Mouse (Mus musculus): ENCODE results near the gene Gpc2. TPM values are rescaled to one million over a fixed set of nuclear protein-coding genes. Genes with fewer than 3 reads are reported as not detected.
A peak's percentile ranks its signal among the peaks of the same experiment; 100 is the strongest.

Gpc2 gene
- total RNA-seq (2014; rRNA removed) (134 and 154 TPM in 2 replicates), polyA plus RNA-seq (2015; fragmentation: Nextera tagmentation; extraction: Ambion mirVana) (50.5 and 50.7 TPM in 2 replicates)

DNA sequence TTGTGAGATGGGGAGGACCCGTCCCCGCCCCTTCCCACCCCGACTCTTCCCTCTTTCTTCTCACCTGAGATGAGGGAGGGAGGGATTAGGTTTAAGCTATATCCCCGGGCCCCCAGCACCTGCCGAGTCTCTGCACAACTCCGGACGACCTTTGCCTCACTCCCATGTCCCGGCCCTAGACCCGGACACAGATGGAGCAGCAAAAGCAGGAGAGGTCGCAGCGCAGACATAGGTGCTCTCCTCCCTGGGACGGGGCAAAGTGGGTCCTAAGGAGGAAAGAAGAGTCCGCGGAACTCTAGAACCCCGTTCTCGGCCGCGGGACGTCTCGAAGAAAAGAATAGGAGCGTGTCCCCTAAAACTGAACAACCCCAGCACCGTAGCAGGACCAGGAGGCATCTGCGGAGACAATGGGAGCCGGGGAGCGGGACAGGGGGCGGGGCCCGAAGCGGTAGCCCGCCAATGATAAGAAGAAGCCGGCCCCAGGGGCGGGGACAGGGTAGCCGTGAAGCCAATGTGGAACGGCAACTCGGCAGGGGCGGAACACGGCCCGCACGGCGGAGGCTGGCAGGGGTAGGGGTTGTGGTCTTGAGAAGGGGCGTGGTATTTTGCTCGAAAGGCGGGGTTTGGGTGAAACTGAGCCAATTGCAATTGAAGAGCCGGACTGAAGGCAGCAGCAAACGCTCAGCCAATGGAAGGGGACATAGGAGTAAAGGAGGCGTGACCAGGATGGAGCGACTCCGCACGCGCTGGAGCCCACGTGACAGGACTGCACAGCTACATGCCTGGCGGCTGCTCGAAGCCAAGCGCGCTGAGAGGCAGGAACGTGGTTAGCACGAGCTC, at the start of gene Gpc2, which contains the start of the genes Gm43720 and Stag3:
Gpc2 (minus strand) TSS at position 421 of the 840 bp plus-strand sequence.
Gm43720 (minus strand) TSS at position 374 of the 840 bp plus-strand sequence.
Stag3 (plus strand) TSS at position 656 of the 840 bp plus-strand sequence.
- H3K4me1 ChIP-seq (ENCODE audit: insufficient read depth, low read length), result no peaks in the 10 kb centered on the region; the same call in 1 of the 2 replicates
- H3K4me3 ChIP-seq (ENCODE audit: low read depth, low read length), result peak within 1 kb of the TSS; percentile 58
- H3K36me3 ChIP-seq (ENCODE audit: insufficient read depth, low read length), result no peaks in the 10 kb centered on the region; the same call in 1 of the 2 replicates
- TF ChIP-seq CTCF (IDR thresholded peaks at IDR 0.05), result no peak
- 0 out of 2 replicates have a peak within 1 kb of the TSS, but pooled peaks have one; percentile 19 for H3K27ac ChIP-seq (ENCODE audit: low read depth, low read length)
- peak; percentile 99 for DNase-seq (ENCODE audit: low spot score)
- WGBS, result under 1% methylated on average over 55 of the region's 56 CpGs
- H3K27me3 ChIP-seq (ENCODE audit: insufficient read depth, low read length), result no peaks in the 10 kb centered on the region
- H3K4me2 ChIP-seq (ENCODE audit: low read depth, low read length, poor library complexity, severe bottlenecking), result peak within 1 kb of the TSS; percentile 66
- H3K9ac ChIP-seq (replicated peaks; ENCODE audit: low read length, poor library complexity, severe bottlenecking), result peak within 1 kb of the TSS; percentile 64
- no peaks in the 10 kb centered on the region for H3K9me3 ChIP-seq (ENCODE audit: low read length)
- peak; percentile 98 for ATAC-seq (ENCODE audit: low FRiP score)

DNA sequence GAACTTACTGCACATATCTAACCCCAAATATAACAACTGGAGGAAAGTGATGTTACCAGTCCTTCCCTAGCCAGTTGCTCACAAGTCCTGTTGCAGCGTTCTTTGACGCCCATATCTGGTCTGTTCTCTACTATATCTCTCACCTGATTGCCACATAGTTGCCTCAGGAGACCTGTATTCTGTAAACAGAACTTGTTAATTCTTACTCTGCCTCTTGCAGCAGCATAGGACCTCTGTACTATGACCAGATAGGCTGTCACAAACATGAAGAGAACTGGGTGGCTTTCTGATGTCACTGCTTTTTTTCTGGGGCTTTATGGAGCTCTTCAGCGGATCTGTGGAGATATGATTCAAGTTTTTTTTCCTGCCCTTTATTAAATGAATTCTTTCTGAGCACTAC, 33.0 kb upstream of the Gpc2 start:
- ATAC-seq (ENCODE audit: low FRiP score), result no peak
- no peak for TF ChIP-seq CTCF (IDR thresholded peaks at IDR 0.05)
- WGBS, result 81% methylated on average over 3 of the region's 3 CpGs
- no peaks in the 10 kb centered on the region for H3K4me1 ChIP-seq (ENCODE audit: insufficient read depth, low read length)
- H3K4me3 ChIP-seq (ENCODE audit: low read depth, low read length), result no peak overlapping the region
- no peak overlapping the region for H3K9ac ChIP-seq (replicated peaks; ENCODE audit: low read length, poor library complexity, severe bottlenecking)
- H3K27me3 ChIP-seq (ENCODE audit: insufficient read depth, low read length), result no peaks in the 10 kb centered on the region
- peaks cover 4% of the 10 kb centered on the region; the same call in 1 of the 2 replicates for H3K36me3 ChIP-seq (ENCODE audit: insufficient read depth, low read length)
- H3K9me3 ChIP-seq (ENCODE audit: low read length), result no peaks in the 10 kb centered on the region
- no peak overlapping the region for H3K27ac ChIP-seq (ENCODE audit: low read depth, low read length)
- H3K4me2 ChIP-seq (ENCODE audit: low read depth, low read length, poor library complexity, severe bottlenecking), result no peak overlapping the region
- DNase-seq (ENCODE audit: low spot score), result no peak

DNA sequence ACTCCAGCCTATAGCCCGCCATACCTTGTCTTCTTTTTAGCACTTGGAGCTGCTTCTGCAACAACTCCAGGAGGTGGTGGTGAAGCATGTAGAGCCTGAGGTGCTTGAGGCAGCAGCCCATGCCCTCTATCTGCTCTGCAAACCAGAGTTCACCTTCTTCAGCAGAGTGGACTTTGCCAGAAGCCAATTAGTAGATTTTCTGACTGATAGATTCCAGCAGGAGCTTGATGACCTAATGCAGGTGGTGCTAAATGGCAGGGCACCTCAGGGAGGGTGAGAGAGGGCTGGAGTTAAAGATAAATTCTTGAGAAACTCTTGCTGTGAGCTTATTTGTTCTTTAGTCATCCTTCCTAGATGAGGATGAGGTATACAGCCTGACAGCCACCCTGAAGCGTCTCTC, 19.8 kb upstream of the Gpc2 start:
- no peaks in the 10 kb centered on the region for H3K9me3 ChIP-seq (ENCODE audit: low read length)
- ATAC-seq (ENCODE audit: low FRiP score) (no peak), DNase-seq (ENCODE audit: low spot score) (no peak)
- H3K9ac ChIP-seq (replicated peaks; ENCODE audit: low read length, poor library complexity, severe bottlenecking), result no peak overlapping the region
- no peaks in the 10 kb centered on the region for H3K4me1 ChIP-seq (ENCODE audit: insufficient read depth, low read length)
- H3K4me2 ChIP-seq (ENCODE audit: low read depth, low read length, poor library complexity, severe bottlenecking), result no peak overlapping the region
- H3K36me3 ChIP-seq (ENCODE audit: insufficient read depth, low read length), result peaks cover 17% of the 10 kb centered on the region
- 94% methylated on average over 2 of the region's 2 CpGs for WGBS
- H3K27me3 ChIP-seq (ENCODE audit: insufficient read depth, low read length), result no peaks in the 10 kb centered on the region
- no peak for TF ChIP-seq CTCF (IDR thresholded peaks at IDR 0.05)
- H3K4me3 ChIP-seq (ENCODE audit: low read depth, low read length), result no peak overlapping the region
- no peak overlapping the region for H3K27ac ChIP-seq (ENCODE audit: low read depth, low read length)

DNA sequence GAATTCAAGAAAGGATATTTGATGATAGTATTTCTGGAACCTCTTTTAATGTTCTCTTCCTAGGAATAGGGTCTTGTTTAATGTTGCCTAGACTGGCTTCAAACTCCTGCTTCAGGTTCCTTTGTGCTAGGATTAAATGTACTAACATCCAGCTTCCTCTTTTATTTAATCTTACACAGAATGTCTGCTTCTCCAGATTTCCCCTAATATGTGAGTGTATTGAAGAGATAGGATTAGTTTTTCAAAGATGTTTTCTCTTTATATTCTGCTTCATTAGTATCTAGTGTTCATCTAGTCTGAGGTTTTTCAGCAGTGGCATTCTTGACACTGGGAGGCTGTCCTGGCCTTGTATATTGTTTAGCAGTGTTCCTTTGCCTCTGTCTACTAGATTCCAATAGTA, 14.4 kb upstream of the Gpc2 start:
- H3K27ac ChIP-seq (ENCODE audit: low read depth, low read length), result no peak overlapping the region
- H3K4me3 ChIP-seq (ENCODE audit: low read depth, low read length), result no peak overlapping the region
- no peaks in the 10 kb centered on the region for H3K4me1 ChIP-seq (ENCODE audit: insufficient read depth, low read length)
- ATAC-seq (ENCODE audit: low FRiP score), result no peak
- peaks cover 13% of the 10 kb centered on the region for H3K36me3 ChIP-seq (ENCODE audit: insufficient read depth, low read length)
- no peak for TF ChIP-seq CTCF (IDR thresholded peaks at IDR 0.05)
- H3K4me2 ChIP-seq (ENCODE audit: low read depth, low read length, poor library complexity, severe bottlenecking), result no peak overlapping the region
- no peaks in the 10 kb centered on the region for H3K27me3 ChIP-seq (ENCODE audit: insufficient read depth, low read length)
- H3K9me3 ChIP-seq (ENCODE audit: low read length), result no peaks in the 10 kb centered on the region
- DNase-seq (ENCODE audit: low spot score), result no peak
- H3K9ac ChIP-seq (replicated peaks; ENCODE audit: low read length, poor library complexity, severe bottlenecking), result no peak overlapping the region

DNA sequence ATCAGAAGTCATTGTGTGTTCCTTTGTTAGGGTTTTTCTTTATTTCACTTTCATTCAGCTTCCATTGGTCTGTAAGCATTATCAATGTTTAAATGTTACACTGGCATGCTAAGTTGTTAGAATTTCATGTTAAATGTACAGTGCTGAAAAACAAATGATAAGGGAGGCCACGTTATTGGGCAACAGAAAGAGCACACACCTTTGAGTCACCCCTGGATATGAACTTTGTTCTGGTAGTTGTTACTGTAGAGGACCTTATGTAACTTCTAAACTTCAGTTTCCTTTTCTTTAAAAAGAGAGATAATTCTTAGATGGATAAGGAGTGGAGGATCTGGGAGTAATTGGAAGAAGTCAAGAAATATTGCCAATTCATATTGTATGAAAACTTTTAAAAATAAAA, 11.8 kb upstream of the Gpc2 start:
- ATAC-seq (ENCODE audit: low FRiP score) (no peak), DNase-seq (ENCODE audit: low spot score) (no peak)
- Histone ChIP-seq H3K9me3 (ENCODE audit: low read length) (no peaks in the 10 kb centered on the region), H3K27me3 (ENCODE audit: insufficient read depth, low read length) (no peaks in the 10 kb centered on the region), H3K4me1 (ENCODE audit: insufficient read depth, low read length) (no peaks in the 10 kb centered on the region), H3K9ac (replicated peaks; ENCODE audit: low read length, poor library complexity, severe bottlenecking) (no peak overlapping the region), H3K36me3 (ENCODE audit: insufficient read depth, low read length) (peaks cover 7% of the 10 kb centered on the region), H3K27ac (ENCODE audit: low read depth, low read length) (no peak overlapping the region), H3K4me2 (ENCODE audit: low read depth, low read length, poor library complexity, severe bottlenecking) (no peak overlapping the region), H3K4me3 (ENCODE audit: low read depth, low read length) (no peak overlapping the region)
- TF ChIP-seq CTCF (IDR thresholded peaks at IDR 0.05), result no peak
- 81% methylated on average over 1 of the region's 1 CpGs for WGBS

DNA sequence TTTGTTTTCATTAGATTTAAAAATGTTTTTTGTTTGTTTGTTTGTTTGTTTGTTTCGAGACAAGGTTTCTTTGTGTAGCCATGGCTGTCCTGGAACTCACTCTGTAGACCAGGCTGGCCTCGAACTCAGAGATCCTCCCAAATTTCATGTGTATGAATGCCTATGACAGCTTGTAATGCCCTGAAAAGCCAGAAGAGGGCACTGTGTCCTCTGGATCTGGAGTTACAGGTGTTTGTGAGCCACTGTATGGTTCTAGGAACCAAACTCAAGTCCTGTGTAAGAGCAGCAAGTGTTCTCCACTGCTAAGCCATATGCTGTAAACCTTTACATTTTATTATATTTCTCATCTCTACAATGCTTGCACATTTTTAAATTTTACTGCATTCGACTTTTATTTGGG, 8.1 kb upstream of the Gpc2 start:
- H3K9ac ChIP-seq (replicated peaks; ENCODE audit: low read length, poor library complexity, severe bottlenecking), result no peak overlapping the region
- no peak overlapping the region for H3K4me3 ChIP-seq (ENCODE audit: low read depth, low read length)
- ATAC-seq (ENCODE audit: low FRiP score), result no peak
- WGBS, result 74% methylated on average over 3 of the region's 3 CpGs
- H3K4me1 ChIP-seq (ENCODE audit: insufficient read depth, low read length), result no peaks in the 10 kb centered on the region
- TF ChIP-seq CTCF (IDR thresholded peaks at IDR 0.05), result peak; percentile 38; the same call in 1 of the 2 replicates
- H3K36me3 ChIP-seq (ENCODE audit: insufficient read depth, low read length), result peaks cover 7% of the 10 kb centered on the region
- no peak overlapping the region for H3K27ac ChIP-seq (ENCODE audit: low read depth, low read length)
- H3K9me3 ChIP-seq (ENCODE audit: low read length), result no peaks in the 10 kb centered on the region
- no peak overlapping the region for H3K4me2 ChIP-seq (ENCODE audit: low read depth, low read length, poor library complexity, severe bottlenecking)
- H3K27me3 ChIP-seq (ENCODE audit: insufficient read depth, low read length), result no peaks in the 10 kb centered on the region
- DNase-seq (ENCODE audit: low spot score), result no peak
